Mouse (Mus musculus): ENCODE results near the gene Crabp2.

Crabp2 gene

DNA sequence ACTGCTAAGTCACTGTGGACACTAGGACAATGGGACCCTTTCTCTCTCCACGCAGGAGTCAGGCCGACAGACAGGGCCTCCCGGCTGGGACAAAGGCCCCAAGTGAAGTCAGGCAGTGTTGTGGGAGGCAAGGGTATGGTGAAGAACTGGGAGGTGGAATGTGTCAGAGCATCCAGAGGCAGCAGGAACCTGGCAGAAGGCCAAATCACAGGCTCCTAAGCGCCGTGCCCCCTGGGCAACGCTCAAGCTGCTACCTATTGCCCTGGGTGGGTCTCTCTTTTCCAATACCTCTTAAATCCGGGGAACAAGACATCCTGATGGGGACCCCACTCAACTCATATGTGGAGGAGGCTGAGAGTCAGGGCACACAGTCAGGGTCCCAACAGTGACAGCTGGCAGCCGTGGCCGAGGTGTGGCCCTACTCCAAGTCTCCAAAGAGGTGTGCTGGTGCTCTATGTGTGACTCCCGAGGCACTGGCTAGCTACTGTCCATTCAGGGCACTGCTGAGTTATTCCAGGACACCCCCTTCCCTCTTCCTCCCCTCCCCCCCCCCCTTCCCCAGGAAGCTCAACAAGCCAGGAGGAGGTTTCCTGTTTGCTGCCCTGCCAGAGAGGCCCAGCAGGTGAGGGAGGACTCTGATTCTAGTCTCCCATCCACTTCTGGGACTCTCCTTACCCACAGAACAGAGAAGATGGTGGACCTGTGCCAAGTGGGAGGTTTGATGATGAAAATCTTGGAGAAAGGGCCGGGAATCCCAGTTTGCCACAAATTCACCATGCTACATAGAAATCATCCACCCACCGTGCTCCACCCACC, 37.2 kb downstream of the Crabp2 start:
- no peak for DNase-seq (ENCODE audit: low spot score)

DNA sequence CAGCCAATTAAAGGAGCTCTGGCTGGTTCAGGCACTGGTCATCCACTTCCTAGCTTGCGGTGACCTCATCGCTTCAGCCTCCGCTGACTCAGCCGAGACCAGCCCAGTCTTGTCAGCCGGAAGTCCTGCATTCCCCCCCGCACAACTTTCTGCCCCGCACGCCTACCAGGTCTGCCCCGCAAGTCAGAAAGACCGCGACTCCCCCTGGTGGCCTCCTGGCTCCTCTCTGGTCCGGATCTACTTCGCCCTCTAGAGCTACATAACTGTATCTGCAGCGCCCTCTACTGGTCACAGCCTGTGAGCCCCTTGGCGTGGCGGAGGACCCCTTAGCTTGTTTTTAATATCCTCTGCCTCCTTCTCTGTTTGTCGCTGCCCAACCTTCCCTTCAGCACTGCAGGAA, 38.4 kb downstream of the Crabp2 start:
- DNase-seq (ENCODE audit: low spot score): peak; percentile 85

DNA sequence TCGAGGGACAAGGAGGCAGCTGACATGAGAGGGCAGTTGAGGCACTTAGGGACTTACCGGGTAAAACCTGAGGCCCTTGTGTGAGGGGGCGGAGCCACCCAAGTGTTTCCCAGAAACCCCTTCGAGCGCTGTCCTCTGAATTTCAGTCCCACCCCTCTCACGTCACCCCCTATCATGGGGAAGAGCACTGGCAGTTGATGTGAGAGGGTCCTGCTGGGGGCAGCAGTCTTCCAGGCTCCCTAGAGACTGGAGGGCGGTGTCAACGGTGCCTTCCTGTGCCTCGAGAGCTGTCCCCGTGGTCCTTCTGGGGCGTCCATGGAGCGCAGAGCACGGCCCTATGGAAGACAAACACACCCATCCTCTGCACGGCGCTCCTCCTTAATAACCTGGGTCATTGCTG, 39.2 kb downstream of the Crabp2 start:
- DNase-seq (ENCODE audit: low spot score): no peak

DNA sequence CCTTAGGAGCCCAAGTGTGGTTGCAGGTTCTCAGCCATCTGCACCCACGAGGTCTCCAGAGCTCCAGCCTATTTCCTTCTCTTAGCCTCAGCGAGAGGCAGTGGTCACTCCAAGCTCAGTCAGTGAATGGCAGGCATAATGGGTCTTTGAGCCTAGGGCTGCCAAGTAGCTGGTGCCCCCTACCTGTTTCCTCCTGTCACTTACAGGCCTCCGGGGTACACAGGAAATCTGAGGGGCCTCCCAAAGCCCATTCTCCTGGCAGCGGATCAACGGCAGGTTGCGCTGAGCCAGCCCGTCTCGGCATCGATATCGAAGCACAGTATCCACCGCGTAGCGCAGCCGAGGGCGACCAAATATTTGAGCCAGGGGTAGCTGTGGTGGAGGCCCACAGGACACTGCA, 39.6 kb downstream of the Crabp2 start:
- DNase-seq (ENCODE audit: low spot score): no peak

DNA sequence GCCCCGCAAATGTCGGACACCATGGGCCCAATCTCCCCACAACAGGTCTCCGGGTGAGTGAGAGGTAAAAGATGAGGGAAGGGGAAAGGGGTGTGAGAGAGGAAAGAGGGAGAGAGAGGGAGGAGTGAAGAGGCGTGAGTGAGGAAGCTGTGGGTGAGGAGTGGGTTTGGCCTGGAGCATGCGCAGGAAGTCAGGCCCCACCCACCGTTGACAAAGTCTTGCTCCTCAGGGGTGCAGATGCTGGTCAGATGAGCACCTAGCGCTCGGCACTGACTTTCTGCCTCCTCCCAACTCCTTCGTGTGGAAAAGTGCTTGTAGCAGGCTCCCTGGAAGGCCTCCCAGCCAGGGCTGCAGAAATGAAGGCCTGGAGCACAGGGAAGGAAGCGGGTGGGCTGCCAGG, 41.5 kb downstream of the Crabp2 start:
- no peak for DNase-seq (ENCODE audit: low spot score)

DNA sequence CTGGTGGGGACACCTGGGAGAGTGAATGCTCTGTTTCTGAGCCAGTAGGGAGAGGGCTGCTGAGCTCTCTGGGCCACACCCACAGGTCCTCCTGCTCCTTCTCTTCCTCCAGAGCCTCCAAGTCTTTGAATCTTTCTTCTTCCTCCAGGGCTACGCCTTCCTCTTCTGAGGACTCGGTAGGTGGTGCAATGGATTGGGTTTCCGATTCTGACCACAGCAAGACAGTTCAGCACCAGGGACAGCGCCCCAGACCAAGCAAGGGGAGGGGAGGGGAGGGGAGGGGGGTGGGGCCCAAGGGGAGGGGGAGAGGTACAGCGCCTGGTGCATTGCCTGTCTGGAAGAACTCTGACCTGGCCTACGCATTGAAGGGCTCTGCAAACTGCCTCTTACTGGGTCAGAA, 45.0 kb downstream of the Crabp2 start:
- DNase-seq (ENCODE audit: low spot score): no peak

DNA sequence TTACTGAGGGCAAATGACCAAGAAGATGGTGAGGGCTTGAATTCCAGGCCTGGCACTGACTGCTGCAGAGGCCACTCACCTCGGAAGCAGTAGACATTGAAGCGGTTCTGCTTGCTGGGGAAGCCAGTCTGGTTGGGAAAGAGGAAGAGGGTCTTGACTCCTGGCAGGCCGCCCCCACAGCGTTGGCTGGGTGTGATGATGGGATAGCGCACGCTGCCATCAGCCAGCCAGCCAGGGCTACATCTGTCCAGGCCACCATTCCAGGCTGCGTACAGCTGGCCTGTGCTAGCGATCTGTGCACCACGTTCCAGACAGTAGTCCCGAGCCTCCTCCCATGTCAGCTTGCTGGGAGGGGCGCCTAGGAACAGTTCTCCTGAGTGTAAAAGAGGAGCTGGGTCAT, 46.9 kb downstream of the Crabp2 start:
- no peak for DNase-seq (ENCODE audit: low spot score)

DNA sequence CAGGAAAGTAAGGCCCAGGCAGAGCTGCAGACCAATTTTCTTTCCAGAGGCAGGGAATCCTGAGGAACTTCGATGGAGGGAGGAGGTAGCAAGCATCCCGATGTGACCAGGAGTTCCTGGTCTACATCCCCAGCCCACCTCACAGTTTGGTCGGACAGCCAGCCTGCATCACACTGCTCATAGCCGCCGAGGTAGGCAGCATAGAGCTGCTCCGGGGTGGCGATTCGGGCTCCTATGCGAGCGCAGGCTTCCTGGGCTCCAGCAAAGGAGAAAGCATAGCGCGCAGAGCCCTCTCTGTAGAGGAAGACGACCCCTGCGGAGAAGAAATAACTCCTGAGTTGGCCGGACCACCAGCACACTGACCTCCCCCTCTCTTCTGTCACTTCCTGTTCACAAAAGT, 47.9 kb downstream of the Crabp2 start:
- DNase-seq (ENCODE audit: low spot score): no peak

DNA sequence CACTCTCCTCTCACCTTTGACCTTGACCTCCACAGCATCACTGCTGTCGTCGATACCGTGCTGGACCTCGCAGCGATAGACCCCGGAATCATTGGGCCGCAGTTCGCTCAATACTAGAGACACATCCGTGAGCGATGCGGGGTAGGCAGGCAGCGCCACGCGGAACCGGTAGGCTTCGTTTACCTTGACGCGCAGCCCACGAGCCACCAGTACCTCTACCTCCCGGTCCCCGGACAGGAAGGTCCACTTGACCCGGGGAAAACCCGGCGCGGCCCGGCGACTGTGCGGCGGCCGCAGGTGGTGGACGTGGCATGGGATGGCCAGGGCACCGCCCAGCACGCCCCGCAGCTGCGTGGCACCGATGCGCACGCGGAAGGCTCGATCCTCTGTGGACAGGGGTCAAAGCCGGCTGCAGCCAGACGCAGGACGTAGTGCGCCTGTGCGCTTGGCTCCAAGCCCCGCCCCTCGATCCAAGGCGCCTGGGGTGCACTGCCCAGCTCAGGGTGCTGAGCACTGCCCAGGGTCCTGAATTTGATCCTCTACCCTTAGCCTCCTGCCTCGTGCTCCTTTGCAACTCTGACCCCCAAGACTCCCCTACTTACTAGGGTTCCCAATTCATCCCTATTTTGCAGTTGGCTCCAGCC, 48.6 kb downstream of the Crabp2 start:
- no peak for DNase-seq (ENCODE audit: low spot score)

DNA sequence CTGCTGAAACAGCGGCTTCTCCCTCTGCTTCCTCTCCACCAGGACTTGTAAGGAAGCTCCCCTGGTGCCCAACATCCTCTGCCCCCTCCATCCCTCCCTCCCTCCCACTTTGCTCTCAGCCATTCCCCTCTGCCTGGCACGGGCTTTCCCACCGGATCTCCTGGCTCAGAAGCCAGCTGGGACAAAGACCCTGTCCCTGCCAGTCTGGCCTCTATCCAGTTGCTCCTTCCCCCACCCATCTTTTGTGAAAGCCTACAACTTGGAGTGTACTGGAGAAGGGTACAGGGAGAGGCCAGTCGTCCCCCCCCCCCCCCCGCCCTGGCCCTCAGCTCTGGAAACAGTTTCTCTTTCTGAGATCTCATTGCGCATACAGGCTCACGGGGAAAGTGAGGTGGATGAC, 50.3 kb downstream of the Crabp2 start:
- DNase-seq (ENCODE audit: low spot score): no peak

DNA sequence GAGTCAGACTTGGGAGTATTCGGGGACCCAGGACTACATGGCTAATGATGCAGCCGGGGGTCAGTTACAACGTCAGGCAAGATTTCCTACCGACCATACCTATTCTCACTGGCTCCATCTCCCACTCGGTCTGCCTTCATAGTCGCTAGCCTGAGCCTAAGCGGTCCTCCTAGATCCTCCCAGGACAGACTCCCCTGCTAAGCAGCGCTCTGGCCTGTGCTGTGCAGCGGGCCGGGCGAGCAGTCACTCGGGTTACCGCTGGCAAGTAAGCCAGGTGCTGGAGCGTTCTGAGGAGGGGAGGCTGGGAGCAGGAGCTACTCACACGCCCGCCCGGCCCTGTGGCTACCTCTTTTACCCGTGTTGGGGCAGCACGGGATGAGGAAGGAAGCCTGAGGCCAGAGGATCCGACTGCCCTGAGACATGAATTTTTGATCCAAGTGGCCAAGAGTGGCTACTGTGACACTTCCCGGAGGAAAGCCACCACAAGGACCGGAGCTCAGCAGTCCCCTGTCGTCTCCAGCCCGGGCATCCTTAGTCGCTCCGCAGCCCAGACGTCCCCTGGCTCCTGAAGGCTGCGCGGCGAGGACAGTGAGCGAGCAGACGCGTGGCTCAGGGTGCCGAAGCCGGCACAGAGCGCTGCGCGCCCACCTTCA, 50.9 kb downstream of the Crabp2 start:
- no peak for DNase-seq (ENCODE audit: low spot score)

DNA sequence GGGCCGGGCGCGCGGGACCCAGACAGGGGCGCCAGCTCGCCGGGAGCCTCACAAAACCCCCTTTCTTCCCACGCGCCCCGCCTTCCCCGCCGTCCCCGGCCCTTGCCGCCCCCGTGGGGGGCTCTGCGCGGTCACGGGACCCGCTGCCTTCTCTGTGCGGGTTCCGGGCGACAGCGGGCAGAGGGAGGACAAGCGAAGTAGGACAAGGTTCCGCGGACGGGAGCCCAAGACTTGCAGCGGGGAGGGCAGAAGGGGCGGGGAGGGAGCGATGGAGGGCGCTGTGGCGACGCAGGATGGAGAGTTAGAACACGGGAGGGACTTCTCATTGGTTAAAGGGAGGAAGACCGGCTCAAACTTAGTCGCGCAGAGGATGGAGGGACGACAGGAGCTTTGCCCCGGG, 51.7 kb downstream of the Crabp2 start, which contains the start of gene Bcan:
Bcan (minus strand) TSS at position 50 of the 400 bp plus-strand sequence.
- DNase-seq (ENCODE audit: low spot score): no peak

DNA sequence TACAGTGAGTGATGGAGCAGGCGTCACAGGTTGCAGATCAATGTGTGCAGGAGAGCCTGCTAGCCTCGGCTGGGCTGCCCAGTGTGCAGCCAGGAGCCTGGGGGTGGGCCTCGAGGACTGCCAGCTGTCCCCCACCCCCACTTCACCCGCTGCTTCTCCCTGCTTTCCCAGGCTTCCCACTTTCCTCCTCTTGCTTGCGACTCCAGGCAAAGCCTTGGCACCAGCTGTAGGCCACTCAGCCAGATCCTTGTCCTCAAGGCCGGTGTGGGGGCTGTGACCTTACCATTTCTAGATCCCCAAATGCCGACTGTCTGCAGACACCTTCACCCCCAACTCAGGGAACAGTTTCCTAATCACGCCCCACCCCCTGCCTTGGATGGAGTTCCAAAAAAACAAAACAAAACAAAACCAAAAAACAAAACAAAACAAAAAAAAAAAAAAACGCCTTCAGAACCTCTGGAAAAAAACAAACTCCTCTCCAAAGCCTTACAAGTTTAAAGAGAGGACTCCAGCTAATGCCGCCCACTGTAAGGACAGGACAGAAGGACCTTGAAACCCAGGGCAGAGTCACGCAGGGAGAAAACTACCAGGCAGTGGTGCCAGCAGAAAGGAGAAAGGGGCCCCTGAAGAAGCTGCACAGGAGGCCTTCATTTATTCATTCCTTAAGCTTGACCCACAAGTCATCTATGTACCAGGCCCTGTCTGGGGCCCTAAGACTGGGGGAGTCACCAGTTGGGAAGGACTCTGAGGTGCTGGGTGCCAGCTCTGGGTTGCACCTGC, 52.5 kb downstream of the Crabp2 start:
- DNase-seq (ENCODE audit: low spot score): no peak

DNA sequence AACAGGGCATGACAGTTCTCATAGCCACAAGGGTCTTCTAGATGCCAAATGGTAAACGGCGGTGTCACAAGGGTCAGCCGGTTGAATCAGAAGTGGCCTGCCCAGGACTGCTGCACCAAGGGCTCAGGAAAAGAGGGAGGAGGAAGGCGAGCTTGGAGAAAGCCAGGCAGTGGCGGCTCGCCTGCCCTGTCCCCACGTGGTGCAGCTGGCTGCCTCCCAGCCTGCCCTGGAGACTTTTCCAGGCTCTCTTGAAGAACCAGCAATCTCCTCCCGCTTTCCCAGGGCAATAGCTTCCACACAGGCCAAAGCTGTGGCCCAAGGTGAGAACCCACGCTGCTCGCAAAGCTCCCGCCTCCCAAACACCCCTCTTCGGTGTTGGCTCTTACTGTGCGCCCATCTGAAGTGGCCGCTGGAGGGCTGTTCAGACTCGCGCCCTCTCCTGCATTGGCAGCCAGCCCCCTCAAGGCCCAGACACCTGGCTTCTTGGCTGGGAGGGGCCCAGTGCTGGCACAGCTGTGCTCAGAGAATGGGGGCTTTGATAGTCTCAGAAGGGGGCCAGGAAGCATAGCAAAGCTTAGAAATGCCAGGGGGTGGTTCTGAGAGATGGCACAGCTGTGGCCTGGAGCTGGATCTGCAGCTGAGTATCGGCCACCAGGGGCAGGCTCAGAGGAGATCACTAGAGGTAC, 54.0 kb downstream of the Crabp2 start:
- DNase-seq (ENCODE audit: low spot score): no peak
